Mouse (Mus musculus) liver, embryonic 12.5 days (tissue): ENCODE results near the gene Phf20. TPM values are rescaled to one million over a fixed set of nuclear protein-coding genes. Genes with fewer than 3 reads are reported as not detected.

Experiments used
- ATAC-seq: fragments of 200-750 bp; cut with Nextera tagmentation; 2 replicates; pipeline ENCODE4 v1.8.0; 2017; ENCODE audit warnings: moderate number of reproducible peaks, mild to moderate bottlenecking, moderate library complexity
- H3K27ac ChIP-seq: fragments of 300-500 bp; sonication (generic); 2 replicates; pipeline ENCODE4 v1.5.1; 2016; ENCODE audit warnings: mild to moderate bottlenecking
- H3K27me3 ChIP-seq: fragments of 300-500 bp; sonication (generic); replicated peaks from 2 replicates; pipeline ENCODE4 v1.6.1; 2016; ENCODE audit warnings: mild to moderate bottlenecking, moderate library complexity
- H3K36me3 ChIP-seq: fragments of 300-500 bp; sonication (generic); 2 replicates; pipeline ENCODE4 v1.6.1; 2016; ENCODE audit warnings: mild to moderate bottlenecking, moderate library complexity
- H3K4me1 ChIP-seq: fragments of 300-500 bp; sonication (generic); 2 replicates; pipeline ENCODE4 v1.6.1; 2016
- H3K4me2 ChIP-seq: fragments of 300-500 bp; sonication (generic); 2 replicates; pipeline ENCODE4 v1.6.1; 2016; ENCODE audit warnings: mild to moderate bottlenecking, moderate library complexity
- H3K4me3 ChIP-seq: fragments of 300-500 bp; sonication (generic); 2 replicates; pipeline ENCODE4 v1.5.1; 2016; ENCODE audit warnings: mild to moderate bottlenecking, moderate library complexity
- H3K9ac ChIP-seq: fragments of 300-500 bp; sonication (generic); 2 replicates; pipeline ENCODE4 v1.6.1; 2016; ENCODE audit warnings: mild to moderate bottlenecking, moderate library complexity
- H3K9me3 ChIP-seq: fragments of 300-500 bp; sonication (generic); replicated peaks from 2 replicates; pipeline ENCODE4 v1.6.1; 2016; ENCODE audit warnings: mild to moderate bottlenecking, moderate library complexity
- WGBS: fragments of 180-500 bp; shearing (Covaris S2); methylation state at CpG from one replicate; pipeline ENCODE4 v1.1.7; 2016; ENCODE audit not compliant: insufficient replicate concordance; 5-methylcytosine and 5-hydroxymethylcytosine counted together
- polyA plus RNA-seq: library from polyadenylated mRNA; unstranded; fragments of >200 nt; fragmentation: Nextera tagmentation; extraction: Ambion mirVana; gene quantifications from 2 replicates; pipeline ENCODE4 v1.2.1, GENCODE M21; 2016

Phf20 gene
- polyA plus RNA-seq, 1 experiment from 2014 or later = 22.1 TPM

DNA sequence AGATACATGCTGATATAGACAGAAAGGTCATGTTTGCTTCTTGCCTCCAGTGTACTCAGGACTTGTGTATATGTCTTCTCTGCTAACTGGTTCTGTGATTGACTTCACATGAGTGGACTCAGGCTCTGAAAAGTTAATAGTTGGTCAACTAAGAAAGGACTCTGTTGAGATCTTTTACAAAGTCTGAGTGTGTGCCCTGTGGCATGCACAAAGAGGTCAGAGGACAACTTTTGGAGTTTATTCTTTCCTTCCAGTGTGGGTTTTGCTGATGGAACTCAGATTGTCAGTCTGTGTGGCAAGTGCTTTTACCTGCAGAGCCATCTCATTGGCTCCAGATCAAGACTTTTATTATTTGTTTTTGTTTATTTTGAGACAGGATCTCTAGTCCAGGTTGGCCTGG is 54.5 kb downstream of the Phf20 start:
- Histone ChIP-seq H3K27me3 (no peaks in the 10 kb centered on the region), H3K9me3 (no peaks in the 10 kb centered on the region), H3K4me3 (no peak overlapping the region), H3K4me2 (no peak overlapping the region), H3K36me3 (peaks cover 46% of the 10 kb centered on the region), H3K4me1 (no peaks in the 10 kb centered on the region), H3K9ac (no peak overlapping the region), H3K27ac (no peak overlapping the region)
- no peak for ATAC-seq

DNA sequence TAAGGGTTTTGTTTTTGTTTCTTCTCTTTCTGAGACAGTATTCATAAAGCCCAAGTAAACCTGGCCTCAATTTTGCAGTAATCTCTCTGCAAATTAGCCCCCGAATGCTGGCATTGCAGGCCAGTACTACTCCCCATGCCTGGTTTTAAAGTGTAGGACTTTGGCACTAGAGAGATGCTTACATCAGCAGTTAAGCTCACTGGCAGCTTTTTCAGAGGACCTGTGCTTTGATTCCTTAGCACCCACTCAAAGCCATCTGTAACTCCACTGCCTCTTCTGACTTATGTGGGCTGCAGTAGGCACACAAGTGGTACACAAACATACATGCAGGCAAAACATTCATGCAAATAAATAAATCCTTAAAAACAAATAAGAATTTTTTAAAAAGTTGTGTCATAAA is 55.0 kb downstream of the Phf20 start:
- Histone ChIP-seq H3K4me1 (no peaks in the 10 kb centered on the region), H3K27ac (no peak overlapping the region), H3K9me3 (no peaks in the 10 kb centered on the region), H3K9ac (no peak overlapping the region), H3K36me3 (peaks cover 50% of the 10 kb centered on the region), H3K4me2 (no peak overlapping the region), H3K27me3 (no peaks in the 10 kb centered on the region), H3K4me3 (no peak overlapping the region)
- 75% methylated on average over 1 of the region's 1 CpGs for WGBS
- ATAC-seq = no peak

DNA sequence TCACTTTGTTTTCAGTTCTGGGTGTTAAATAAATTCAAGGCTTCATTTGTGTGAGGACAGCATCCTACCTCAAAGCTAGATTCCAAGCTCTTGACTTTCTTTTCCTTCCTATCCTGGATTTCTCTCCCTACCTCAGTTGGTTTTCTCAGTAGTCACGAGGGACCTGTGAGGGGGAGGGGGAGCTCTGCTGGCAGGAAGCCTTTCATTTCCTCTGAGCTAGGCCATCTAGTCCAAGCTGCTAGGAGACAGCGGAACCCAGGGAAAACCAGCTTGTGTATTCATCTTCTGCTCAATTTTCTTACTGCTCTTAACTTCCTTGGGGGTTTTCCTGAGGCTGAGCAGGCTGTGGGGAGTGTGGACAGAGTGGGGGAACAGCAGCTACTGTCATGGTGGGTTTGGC is 60.8 kb downstream of the Phf20 start:
- peaks cover 17% of the 10 kb centered on the region for H3K4me1 ChIP-seq
- H3K9ac ChIP-seq = no peak overlapping the region
- no peak overlapping the region for H3K4me2 ChIP-seq
- no peaks in the 10 kb centered on the region for H3K9me3 ChIP-seq
- no peak for ATAC-seq
- H3K4me3 ChIP-seq = no peak overlapping the region
- no peaks in the 10 kb centered on the region for H3K27me3 ChIP-seq
- H3K27ac ChIP-seq = peak overlapping the region; percentile 70
- 28% methylated on average over 2 of the region's 2 CpGs for WGBS
- H3K36me3 ChIP-seq = peaks cover 50% of the 10 kb centered on the region

DNA sequence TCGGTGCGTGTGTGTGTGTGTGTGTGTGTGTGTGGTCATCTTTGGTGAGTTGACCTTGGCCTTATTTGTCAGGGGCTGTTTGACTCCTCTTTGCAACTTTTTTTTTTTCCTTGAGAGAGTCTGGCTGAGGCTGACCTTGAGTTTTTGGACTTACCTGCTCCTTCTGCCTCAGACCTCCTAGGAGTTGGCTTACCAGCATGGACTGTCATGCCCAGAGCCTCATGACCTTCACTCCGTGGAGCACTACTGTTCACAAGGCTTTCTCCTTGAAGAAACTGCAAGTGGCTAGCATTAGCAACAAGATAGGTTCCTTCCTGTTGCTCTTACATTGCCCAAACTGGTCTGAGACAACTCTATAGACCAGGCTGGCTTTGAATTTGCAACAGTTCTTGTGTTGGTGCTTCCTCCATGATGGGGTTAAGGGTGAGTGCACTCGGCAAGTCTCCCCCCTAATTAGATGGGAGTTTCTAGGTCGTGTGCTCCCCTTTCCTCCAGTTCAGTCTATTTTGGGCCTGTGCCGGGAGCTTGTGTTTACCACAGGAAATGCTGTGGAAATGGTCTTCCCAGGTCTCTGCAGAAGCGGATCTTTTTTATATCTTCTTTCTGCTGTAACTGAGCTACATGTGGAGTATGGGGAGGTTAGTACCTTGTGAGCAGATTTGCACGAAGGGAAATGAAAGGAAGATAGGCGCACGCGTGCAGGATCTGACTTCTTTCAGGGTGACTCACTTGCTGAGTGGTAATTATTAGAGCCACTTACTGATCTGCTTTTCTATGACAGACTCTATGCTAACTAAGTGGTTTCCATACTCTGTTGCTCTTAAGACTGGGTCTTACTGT is 61.9 kb downstream of the Phf20 start:
- H3K27ac ChIP-seq = peak overlapping the region; percentile 70
- H3K9me3 ChIP-seq = no peaks in the 10 kb centered on the region
- no peak overlapping the region for H3K9ac ChIP-seq
- H3K4me3 ChIP-seq = no peak overlapping the region
- 51% methylated on average over 11 of the region's 11 CpGs for WGBS
- peaks cover 39% of the 10 kb centered on the region for H3K36me3 ChIP-seq
- no peak for ATAC-seq
- H3K4me2 ChIP-seq = 0 out of 2 replicates have a peak overlapping the region, but pooled peaks have one; percentile 0
- H3K4me1 ChIP-seq = peaks cover 17% of the 10 kb centered on the region
- H3K27me3 ChIP-seq = no peaks in the 10 kb centered on the region

DNA sequence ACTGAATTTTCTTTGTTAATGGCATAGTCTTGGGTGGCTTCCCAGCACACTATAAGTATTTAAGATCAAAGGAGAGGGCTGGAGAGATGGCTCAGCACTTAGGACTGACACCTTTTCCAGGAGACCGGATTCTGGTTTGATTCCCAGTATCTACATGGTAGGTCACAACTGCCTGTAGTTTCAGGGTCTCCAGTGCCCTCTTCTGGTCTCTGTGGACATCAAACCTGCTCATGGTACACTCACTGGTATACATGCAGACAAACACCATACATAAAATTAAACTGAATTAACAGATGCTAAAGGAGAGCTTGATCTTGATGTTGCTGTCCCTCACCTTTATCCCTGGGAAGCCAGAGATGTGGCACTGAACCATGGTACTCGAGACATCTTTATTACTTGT is 64.7 kb downstream of the Phf20 start:
- Histone ChIP-seq H3K27ac (no peak overlapping the region), H3K27me3 (no peaks in the 10 kb centered on the region), H3K9me3 (no peaks in the 10 kb centered on the region), H3K4me2 (no peak overlapping the region), H3K36me3 (peaks cover 26% of the 10 kb centered on the region), H3K4me3 (no peak overlapping the region), H3K9ac (no peak overlapping the region), H3K4me1 (peaks cover 17% of the 10 kb centered on the region)
- 82% methylated on average over 2 of the region's 2 CpGs for WGBS
- no peak for ATAC-seq

DNA sequence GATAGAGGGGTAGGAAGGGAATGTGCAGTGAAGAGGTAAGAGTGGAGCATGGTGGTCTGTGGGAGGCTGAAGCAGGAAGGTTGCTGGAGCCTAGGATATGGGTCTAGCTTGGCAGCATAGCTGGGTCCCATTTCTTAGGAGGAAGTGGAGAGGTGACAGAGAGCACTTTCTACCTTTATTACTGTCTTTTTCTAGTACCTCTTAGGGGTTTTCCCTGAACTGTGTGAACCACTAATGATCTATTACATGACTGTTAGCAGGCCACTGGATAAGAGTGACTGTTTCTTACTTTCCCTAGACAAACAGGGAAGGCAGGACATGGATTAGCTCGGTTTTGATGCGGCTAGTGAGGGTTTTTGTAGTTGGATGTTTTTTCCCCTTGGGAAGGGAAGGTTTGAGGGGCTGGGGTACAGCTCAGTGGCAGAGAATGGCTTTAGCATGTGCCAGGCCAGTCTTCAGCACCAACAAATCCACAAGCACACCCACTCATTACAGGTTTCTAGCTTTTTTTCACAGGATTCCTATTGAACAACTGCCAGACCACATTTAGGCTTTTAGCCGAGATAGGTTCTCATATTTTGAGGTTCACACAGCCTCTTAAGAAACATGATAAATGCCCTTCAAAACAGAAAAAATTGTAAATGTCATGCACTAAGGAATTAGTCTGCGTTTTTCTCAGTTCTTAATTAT is 67.1 kb downstream of the Phf20 start:
- WGBS = 73% methylated on average over 4 of the region's 4 CpGs
- no peak for ATAC-seq
- no peaks in the 10 kb centered on the region for H3K9me3 ChIP-seq
- H3K27me3 ChIP-seq = no peaks in the 10 kb centered on the region
- H3K4me1 ChIP-seq = peaks cover 3% of the 10 kb centered on the region; the same call in 1 of the 2 replicates
- H3K27ac ChIP-seq = no peak overlapping the region
- no peak overlapping the region for H3K4me3 ChIP-seq
- H3K9ac ChIP-seq = no peak overlapping the region
- H3K4me2 ChIP-seq = no peak overlapping the region
- peaks cover 34% of the 10 kb centered on the region for H3K36me3 ChIP-seq

DNA sequence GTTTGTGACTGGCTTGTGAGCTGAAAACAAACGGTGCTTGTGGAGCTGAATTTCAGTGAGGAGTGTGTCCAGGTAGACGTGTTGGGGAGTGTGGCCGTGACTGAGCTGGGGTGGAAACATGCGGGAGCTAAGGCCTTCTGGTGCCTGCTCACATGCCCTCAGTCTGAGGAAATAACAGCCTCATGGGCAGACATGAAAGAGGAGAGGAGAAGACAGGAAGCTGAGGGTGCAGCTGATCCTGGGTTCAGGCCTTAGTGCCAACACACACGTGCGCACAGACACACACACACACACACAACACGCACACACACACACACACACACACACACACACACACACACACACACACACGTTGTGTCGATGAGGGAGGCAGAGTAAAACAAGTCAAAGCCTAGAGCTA is 71.4 kb downstream of the Phf20 start:
- peaks cover 28% of the 10 kb centered on the region for H3K36me3 ChIP-seq
- H3K9ac ChIP-seq = no peak overlapping the region
- no peaks in the 10 kb centered on the region for H3K27me3 ChIP-seq
- no peak overlapping the region for H3K4me2 ChIP-seq
- H3K27ac ChIP-seq = no peak overlapping the region
- H3K4me3 ChIP-seq = no peak overlapping the region
- no peaks in the 10 kb centered on the region for H3K9me3 ChIP-seq
- H3K4me1 ChIP-seq = no peaks in the 10 kb centered on the region
- no peak for ATAC-seq
- 94% methylated on average over 9 of the region's 9 CpGs for WGBS

DNA sequence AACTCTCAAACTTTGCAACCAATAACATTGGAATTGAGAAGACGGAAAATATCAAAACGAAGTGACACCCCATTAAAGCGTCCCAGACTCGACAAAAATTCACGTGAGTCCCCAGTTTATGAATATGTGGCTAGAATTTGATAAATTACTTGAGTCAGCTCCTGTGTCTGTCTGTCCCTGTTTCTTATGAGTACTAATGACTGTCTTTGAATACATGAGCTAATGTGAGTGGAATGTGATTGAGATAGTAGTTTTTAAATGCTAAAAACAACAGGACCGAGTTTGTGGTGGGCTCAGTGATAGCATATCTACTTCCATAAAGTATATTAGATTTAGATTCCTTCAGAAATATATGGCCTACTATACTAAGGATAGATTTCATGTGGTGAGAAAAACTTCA is 76.3 kb downstream of the Phf20 start:
- 75% methylated on average over 6 of the region's 6 CpGs for WGBS
- no peak overlapping the region for H3K4me2 ChIP-seq

DNA sequence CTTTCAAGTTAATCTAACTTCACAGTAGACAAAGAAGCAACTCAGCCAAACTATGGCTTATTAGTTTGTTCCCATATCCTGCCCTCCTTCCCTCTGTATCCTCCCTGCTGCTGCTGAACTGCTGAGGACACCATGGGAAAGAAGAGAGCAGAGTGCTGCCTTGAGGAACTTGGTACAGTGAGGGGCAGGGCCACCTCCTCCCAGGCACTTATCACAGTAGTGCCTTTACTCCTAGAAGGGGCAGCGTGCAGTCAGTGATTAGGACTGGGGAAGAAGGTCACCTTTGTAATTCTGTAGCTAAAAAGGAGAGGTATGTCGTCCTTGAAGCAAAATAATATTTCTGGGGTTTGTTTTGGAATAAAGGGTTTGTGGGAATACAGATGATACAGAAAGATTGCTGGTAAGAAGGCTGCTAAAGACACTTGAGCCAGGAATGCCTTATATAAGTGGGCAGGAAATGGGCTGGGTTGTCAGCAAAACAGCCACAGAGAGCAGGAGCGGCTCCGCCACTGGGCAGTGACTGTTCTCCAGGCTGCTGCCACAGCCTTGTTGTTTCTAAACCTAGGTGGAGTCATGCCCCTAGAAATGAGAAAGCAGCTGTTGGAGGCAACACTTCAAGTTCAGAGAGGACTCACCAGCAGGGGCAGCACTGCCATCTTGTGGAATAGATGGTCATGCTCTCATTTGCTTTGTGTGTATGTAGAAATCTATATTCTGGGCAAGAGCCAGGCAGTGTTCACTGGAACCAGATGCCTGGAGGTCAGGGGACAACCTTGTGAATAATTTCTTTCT is 82.2 kb downstream of the Phf20 start:
- WGBS = 29% methylated on average over 4 of the region's 4 CpGs
- no peaks in the 10 kb centered on the region for H3K27me3 ChIP-seq
- peaks cover 48% of the 10 kb centered on the region for H3K36me3 ChIP-seq
- H3K27ac ChIP-seq = peak overlapping the region; percentile 38; the same call in 1 of the 2 replicates
- H3K4me2 ChIP-seq = no peak overlapping the region
- no peaks in the 10 kb centered on the region for H3K9me3 ChIP-seq
- ATAC-seq = peak; percentile 69
- no peak overlapping the region for H3K4me3 ChIP-seq
- no peak overlapping the region for H3K9ac ChIP-seq
- H3K4me1 ChIP-seq = peaks cover 11% of the 10 kb centered on the region

More for the DNA sequence above, 76.3 kb downstream of the Phf20 start:
- H3K36me3 ChIP-seq = peaks cover 50% of the 10 kb centered on the region
- no peak overlapping the region for H3K9ac ChIP-seq
- no peaks in the 10 kb centered on the region for H3K4me1 ChIP-seq
- H3K9me3 ChIP-seq = no peaks in the 10 kb centered on the region
- no peak overlapping the region for H3K27ac ChIP-seq
- ATAC-seq = no peak
- no peak overlapping the region for H3K4me3 ChIP-seq
- no peaks in the 10 kb centered on the region for H3K27me3 ChIP-seq

DNA sequence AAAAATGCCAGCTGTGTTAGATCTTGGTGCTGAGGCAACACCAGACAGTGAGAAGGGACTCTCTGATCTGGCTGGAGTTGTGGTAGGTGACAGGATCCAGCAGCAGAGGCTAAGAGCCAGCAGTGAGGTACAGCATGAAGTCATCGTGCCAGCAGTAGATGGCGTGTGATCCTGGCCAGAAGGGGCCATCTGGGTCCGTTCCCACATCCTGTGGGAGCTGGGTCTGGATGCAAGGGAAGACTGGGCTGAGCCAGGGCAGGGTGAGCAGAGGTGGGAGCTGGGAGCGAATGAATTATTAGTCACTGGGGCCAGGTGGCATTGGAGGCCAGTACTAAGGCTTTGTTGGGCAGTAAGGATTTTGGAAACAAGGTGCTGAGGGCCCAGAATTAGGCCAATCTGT is 85.0 kb downstream of the Phf20 start:
- no peaks in the 10 kb centered on the region for H3K9me3 ChIP-seq
- H3K4me3 ChIP-seq = no peak overlapping the region
- WGBS = 70% methylated on average over 4 of the region's 4 CpGs
- no peaks in the 10 kb centered on the region for H3K27me3 ChIP-seq
- ATAC-seq = no peak
- H3K27ac ChIP-seq = no peak overlapping the region
- no peak overlapping the region for H3K4me2 ChIP-seq
- H3K4me1 ChIP-seq = peaks cover 11% of the 10 kb centered on the region
- H3K9ac ChIP-seq = no peak overlapping the region
- peaks cover 49% of the 10 kb centered on the region for H3K36me3 ChIP-seq

DNA sequence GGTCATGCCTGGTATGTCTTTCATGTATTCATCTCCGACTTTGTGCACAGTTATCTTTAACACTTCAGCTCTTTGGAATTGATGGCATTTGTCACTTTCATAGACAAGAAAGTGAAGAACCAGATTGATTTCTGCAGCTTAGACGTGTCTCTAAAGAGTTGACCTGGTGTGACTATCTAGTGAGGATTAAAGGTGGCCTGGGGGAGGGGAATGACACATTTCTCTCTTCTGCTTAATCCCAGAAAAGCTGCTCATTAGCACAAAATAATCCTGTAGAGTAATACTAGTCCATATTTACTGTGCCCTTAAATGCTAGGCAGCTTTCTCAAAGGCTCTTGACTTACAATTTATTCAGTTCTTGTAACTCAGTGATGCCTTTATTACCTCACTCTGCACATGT is 88.9 kb downstream of the Phf20 start:
- Histone ChIP-seq H3K27ac (no peak overlapping the region), H3K9me3 (no peaks in the 10 kb centered on the region), H3K4me2 (no peak overlapping the region), H3K36me3 (peaks cover 63% of the 10 kb centered on the region), H3K9ac (no peak overlapping the region), H3K4me3 (no peak overlapping the region), H3K4me1 (no peaks in the 10 kb centered on the region), H3K27me3 (no peaks in the 10 kb centered on the region)
- ATAC-seq = no peak
- WGBS = 63% methylated on average over 2 of the region's 2 CpGs

DNA sequence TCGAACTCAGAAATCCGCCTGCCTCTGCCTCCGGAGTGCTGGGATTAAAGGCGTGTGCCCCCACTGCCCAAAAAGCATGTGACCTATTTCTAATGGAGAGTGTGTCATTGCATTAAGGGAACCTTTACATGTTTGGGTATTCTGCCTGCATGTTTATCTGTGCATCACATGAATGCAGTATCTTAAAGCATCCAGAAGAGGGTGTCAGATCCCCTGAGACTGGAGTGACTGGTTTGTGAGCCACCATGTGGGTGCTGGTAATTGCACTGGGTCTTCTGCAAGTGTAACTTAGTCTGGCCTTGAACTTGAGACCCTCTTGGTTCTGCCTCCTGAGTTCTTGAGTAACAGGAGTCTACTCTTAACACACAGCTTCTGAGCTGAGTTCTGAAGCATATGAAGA is 90.5 kb downstream of the Phf20 start:
- ATAC-seq = no peak
- H3K27me3 ChIP-seq = no peaks in the 10 kb centered on the region
- H3K9me3 ChIP-seq = no peaks in the 10 kb centered on the region
- 76% methylated on average over 4 of the region's 4 CpGs for WGBS
- no peak overlapping the region for H3K27ac ChIP-seq
- no peak overlapping the region for H3K4me2 ChIP-seq
- H3K4me3 ChIP-seq = no peak overlapping the region
- peaks cover 65% of the 10 kb centered on the region for H3K36me3 ChIP-seq
- no peaks in the 10 kb centered on the region for H3K4me1 ChIP-seq
- H3K9ac ChIP-seq = no peak overlapping the region
